Mouse (Mus musculus) adipose tissue, adult 10 weeks (tissue): ENCODE measurements around the gene Gm15517. TPM values are rescaled to one million over a fixed set of nuclear protein-coding genes. Genes with fewer than 3 reads are reported as not detected.

Source experiments
- polyA plus RNA-seq: library from polyadenylated mRNA; stranded (reverse); fragments of 350-450 nt; fragmentation: Illumina TruSeq; extraction: RNeasy Lipid Tissue Mini Kit (QIAGEN cat#74804); gene quantifications from one replicate; pipeline ENCODE4 v1.2.3, GENCODE M21; 2014; ENCODE audit warnings: low read depth, low replicate concordance

Gm15517 gene
- polyA plus RNA-seq: 37.4 TPM

DNA sequence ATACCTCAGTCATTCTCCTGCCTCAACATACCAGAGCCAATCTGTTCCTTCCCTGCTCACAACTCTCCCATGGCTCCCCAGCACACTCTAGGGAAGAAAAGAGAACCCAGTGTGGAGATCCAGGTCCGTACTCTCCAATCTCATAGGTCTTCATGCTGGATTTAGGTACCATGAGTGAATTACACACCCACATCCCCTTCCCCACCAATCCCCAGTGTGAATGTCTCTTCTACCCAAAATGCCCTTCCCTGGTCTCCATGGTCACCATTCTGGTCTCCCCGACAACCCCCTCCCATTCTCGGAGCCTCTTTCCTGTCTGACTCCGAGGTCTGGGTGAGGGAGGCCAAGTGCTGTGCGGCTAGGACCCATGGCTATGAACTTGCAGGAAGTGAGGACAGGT is at the start of gene Gm15517:
Gene Gm15517 (plus strand): TSS at position 301 of the 400 bp plus-strand sequence.

DNA sequence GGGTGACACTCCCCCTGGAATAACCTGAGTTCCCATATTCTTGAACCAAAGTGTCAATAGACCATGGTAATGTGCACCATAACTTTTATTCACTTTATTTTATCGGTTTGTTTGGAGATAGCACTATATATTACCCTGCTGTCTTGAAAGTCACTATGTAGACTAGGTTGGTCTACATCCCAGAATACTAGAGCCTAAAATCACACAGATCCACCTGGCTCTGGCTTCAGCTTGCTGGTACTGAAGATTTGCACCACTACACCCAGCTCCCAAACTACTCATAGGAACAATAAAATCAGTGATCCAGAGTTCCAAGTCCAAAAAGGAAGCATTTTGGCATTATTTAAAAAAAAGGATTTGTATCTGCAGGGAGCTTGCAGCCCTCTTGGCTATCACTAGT is 45.6 kb upstream of the Gm15517 start, which contains the start of gene Klk1b5:
Gene Klk1b5 (plus strand): TSS at position 301 of the 400 bp plus-strand sequence.

DNA sequence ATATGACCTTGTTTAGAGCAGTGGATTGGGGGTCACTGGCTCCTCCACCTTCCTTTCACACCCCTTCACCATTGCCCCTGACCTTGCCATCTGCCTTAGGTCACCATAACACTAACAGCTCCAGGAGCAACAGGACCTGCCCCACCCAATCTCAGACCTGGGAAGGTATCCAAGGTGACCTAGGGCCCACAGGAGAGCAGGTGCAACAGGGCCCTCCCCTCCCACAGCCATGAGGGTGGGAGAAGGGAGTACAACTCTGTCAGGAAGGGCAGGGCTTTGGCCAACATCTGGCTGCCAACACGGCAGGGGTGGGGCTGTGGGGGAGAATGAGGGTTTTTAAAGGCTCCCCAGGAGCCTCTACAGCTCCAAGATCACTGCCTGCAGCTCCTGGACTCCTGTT is 36.2 kb upstream of the Gm15517 start, which contains the start of gene Klk1:
Gene Klk1 (plus strand): TSS at position 285 of the 400 bp plus-strand sequence.

DNA sequence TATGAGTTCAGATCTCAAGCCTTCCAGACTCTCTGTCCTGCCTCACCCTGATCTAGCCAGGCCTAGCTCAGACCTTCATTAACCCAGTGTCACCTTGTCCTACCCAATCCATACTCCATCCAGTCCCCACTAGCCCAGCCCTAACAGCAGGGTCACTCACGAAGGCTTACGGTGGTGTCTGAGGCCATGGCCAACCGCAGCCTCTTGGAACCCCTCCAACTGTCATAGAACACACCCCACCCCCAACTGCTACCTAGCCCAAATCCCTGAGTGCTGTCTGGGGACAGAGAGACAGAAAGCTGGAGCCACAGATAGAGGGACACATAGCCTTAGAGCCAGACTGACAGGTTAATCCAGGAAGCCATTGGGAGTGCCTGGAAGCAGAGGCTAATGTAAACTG is 25.3 kb upstream of the Gm15517 start, which contains the start of gene Gm36864:
Gene Gm36864 (plus strand): TSS at position 269 of the 400 bp plus-strand sequence.

DNA sequence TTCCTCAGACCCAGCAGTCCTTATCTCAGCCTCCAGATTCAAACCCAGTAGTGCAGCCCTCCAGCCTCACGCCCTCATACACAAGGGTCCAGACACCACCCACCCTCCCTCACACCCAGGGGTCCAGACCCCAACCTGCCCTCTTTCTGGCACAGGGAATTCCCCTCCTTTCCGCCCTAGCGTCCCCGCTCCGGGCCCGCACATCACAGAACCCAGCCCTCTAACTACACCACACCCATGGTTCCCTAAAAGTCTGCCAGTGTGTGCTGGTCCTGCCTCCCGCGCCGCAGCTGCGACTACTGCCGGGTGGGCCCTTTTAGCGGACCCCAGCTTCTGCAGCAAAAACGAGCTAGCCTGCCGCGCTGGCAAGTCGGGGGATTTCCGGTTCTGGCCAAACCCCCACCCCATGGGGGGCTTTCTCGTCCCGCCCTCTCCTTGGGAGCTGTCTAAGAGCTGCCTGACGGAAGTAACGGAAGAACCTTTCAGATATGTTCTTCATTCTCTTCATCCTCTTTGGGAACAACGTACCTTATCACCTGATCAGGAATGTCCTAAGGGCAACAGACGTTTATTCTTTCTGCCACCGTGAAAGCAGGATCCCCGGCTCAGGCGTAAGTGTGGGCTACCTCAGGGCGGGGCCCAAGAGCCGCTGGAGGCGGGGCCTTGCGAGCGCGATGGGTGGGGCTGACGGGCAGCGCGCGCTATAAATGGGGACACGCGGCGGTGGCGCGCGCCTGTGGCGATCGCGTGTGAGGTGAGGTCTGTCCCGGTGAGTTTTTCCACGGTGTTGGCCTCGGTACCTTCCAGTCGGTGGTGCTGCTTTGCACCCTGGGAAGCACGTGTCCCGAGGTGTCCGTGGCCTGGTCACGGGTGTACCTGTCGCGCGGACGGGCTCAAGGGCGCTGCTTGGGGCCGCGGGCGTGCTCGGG is 14.9 kb upstream of the Gm15517 start, which contains the start of the genes 1700028J19Rik and 2410002F23Rik:
Gene 1700028J19Rik (minus strand): TSS at position 641 of the 929 bp plus-strand sequence.
Gene 2410002F23Rik (plus strand): TSS at position 668 of the 929 bp plus-strand sequence.

DNA sequence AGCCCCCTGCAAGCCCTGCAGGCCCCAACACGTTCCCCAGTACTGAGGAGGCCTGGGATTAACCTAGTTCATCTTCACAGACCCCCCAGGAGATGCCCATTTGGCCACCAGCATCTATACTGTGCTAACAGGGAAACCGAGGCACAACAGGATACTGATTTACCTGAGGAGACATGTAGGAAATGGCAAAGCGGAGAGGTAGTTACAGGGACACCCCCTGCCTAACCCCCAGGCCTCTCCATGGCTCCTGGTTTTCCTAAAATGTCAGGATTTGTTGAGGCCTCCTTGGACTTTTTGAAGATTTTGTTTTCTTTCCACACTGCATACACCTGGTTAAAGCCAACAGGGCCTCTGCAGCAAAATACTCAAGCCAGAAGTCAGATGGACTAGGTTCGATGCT is 4.0 kb upstream of the Gm15517 start, which contains the start of gene Acp4:
Gene Acp4 (minus strand): TSS at position 101 of the 400 bp plus-strand sequence.

DNA sequence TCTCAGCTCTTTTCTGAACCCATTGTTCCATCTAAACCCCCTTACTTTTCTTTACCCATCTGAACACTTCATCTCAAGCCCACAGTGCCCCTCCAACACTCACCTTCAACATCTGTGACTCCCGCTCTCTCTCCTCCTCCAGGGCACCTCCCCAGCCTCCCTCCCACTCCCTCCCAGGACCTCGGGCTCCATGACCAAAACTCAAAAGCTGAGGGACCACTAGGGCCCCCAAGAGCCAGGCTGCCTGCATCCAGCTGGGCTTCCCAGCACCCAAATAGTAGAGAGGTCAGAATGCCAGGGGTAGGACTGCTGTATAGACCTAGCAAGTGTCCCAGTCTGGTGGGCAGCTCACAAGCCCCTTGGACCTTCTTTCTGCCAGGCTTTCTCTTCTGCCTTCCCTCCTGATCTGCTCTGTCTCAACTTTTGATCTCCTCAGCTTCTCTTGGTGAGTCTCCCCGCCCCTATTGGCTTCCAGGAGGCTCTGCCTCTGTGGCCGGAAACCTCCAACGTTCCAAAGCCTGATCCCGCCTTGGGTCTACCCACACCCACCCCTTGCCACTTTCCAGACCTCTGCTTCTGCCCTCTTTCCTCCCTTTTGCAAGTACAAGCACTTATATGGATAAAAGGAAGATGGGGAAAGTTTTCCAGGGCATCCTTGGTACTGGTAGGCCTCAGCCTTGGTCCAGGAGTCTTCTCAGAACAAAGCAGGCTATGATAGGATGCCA is 45.4 kb downstream of the Gm15517 start, which contains the start of gene Clec11a:
Gene Clec11a (minus strand): TSS at position 387 of the 725 bp plus-strand sequence.

DNA sequence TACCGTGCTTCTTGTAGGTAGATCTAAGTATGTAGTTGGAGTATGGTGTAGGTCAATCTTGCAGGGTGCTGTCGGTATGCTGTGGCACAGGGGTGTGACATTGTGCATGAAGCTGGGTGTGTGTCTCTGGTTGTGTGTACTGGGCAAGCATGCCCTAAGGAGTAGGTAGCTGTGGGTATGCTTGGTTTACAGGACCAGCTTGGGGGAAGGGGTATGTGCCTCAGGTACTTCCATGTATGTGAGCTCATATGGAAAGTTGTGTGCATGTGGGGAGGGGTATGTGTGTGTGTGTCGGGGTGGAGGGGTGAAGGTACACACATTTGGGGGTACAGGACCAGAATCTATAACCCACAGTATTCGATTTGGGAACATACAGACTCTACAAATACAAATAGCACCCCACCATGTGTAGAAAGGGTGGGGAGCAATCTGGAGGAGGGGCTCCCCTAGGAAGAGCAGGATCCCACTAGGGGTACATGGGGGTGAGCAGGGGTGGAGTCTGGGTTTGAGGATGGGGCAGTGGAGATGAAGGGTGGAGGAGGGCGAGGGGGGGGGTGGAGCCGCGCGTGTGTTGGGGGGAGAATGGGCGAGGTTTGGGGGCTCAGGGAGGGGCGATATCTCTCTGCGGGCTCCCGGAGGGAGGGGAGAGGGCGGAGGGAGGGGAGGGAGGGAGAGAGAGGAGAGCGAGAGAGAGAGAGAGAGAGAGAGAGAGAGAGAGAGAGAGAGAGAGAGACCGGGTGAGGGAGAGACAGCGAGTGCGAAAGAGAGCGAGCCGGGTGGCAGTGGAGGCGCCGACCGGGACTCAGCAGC is 48.4 kb downstream of the Gm15517 start, which contains the start of gene Shank1:
Gene Shank1 (plus strand): TSS at position 779 of the 810 bp plus-strand sequence.

Other genes with a start within 250 kb of the Gm15517 start
- gene Klk1b26, start 249.3 kb upstream of the Gm15517 start, polyA plus RNA-seq: 0.52 TPM
- gene Klk1b27, start 209.2 kb upstream of the Gm15517 start, polyA plus RNA-seq: 0.38 TPM
- gene Klk1b21, start 159.1 kb upstream of the Gm15517 start, polyA plus RNA-seq: 0.38 TPM
- gene Klk1b22, start 148.8 kb upstream of the Gm15517 start, polyA plus RNA-seq: not detected
- not detected for gene Klk1b16, start 124.7 kb upstream of the Gm15517 start, polyA plus RNA-seq
- gene Klk1b24, start 73.2 kb upstream of the Gm15517 start, polyA plus RNA-seq: not detected
- 0.38 TPM for gene Klk1b3, start 63.3 kb upstream of the Gm15517 start, polyA plus RNA-seq
- not detected for gene Klk1b4, start 54.0 kb upstream of the Gm15517 start, polyA plus RNA-seq
- 2.5 TPM for gene Klk1b5, start 45.5 kb upstream of the Gm15517 start, polyA plus RNA-seq
- 1.2 TPM for gene Klk1, start 36.1 kb upstream of the Gm15517 start, polyA plus RNA-seq
- gene Gm36864, start 25.3 kb upstream of the Gm15517 start, polyA plus RNA-seq: 0.81 TPM
- gene 1700028J19Rik, start 14.8 kb upstream of the Gm15517 start, polyA plus RNA-seq: 10.2 TPM
- 71.2 TPM for gene 2410002F23Rik, start 14.7 kb upstream of the Gm15517 start, polyA plus RNA-seq
- 0.31 TPM for gene Acp4, start 4.1 kb upstream of the Gm15517 start, polyA plus RNA-seq
- 7.8 TPM for gene Clec11a, start 45.5 kb downstream of the Gm15517 start, polyA plus RNA-seq
- 0.61 TPM for gene Shank1, start 48.8 kb downstream of the Gm15517 start, polyA plus RNA-seq
- gene Syt3, start 122.7 kb downstream of the Gm15517 start, polyA plus RNA-seq: 3.9 TPM
- 0.37 TPM for gene 1700008O03Rik, start 124.4 kb downstream of the Gm15517 start, polyA plus RNA-seq
- 0.20 TPM for gene Lrrc4b, start 167.6 kb downstream of the Gm15517 start, polyA plus RNA-seq
- gene Aspdh, start 203.9 kb downstream of the Gm15517 start, polyA plus RNA-seq: not detected
- 27.8 TPM for gene Josd2, start 206.5 kb downstream of the Gm15517 start, polyA plus RNA-seq
- gene Emc10, start 235.1 kb downstream of the Gm15517 start, polyA plus RNA-seq: 127 TPM
- gene Fam71e1, start 235.1 kb downstream of the Gm15517 start, polyA plus RNA-seq: 31.7 TPM